Mouse (Mus musculus) neural tube, embryonic 14.5 days (tissue): ENCODE results near the gene Tesc. TPM values are rescaled to one million over a fixed set of nuclear protein-coding genes. Genes with fewer than 3 reads are reported as not detected.
A peak's percentile ranks its signal among the peaks of the same experiment; 100 is the strongest.

ENCODE experiments used
- ATAC-seq: fragments of 200-750 bp; cut with Nextera tagmentation; 2 replicates; pipeline ENCODE4 v1.8.0; 2017; ENCODE audit warnings: low read depth, mild to moderate bottlenecking, moderate TSS enrichment, moderate library complexity
- H3K27ac ChIP-seq: fragments of 300-500 bp; sonication (generic); 2 replicates; pipeline ENCODE4 v1.5.1; 2014; ENCODE audit warnings: low read depth, mild to moderate bottlenecking, control low read depth, low read length, moderate library complexity, mixed read lengths
- H3K27me3 ChIP-seq: fragments of 300-500 bp; sonication (generic); 2 replicates; pipeline ENCODE4 v1.6.1; 2014; ENCODE audit warnings: low read length; ENCODE audit not compliant: control insufficient read depth, insufficient read depth
- H3K36me3 ChIP-seq: fragments of 300-500 bp; sonication (generic); 2 replicates; pipeline ENCODE4 v1.6.1; 2014; ENCODE audit warnings: low read length, mixed read lengths; ENCODE audit not compliant: control insufficient read depth, insufficient read depth
- H3K4me1 ChIP-seq: fragments of 300-500 bp; sonication (generic); 2 replicates; pipeline ENCODE4 v1.6.1; 2014; ENCODE audit warnings: low read length; ENCODE audit not compliant: control insufficient read depth, insufficient read depth
- H3K4me2 ChIP-seq: fragments of 300-500 bp; sonication (generic); 2 replicates; pipeline ENCODE4 v1.6.1; 2014; ENCODE audit warnings: mild to moderate bottlenecking, low read depth, low read length, control low read depth
- H3K4me3 ChIP-seq: fragments of 300-500 bp; sonication (generic); 2 replicates; pipeline ENCODE4 v1.5.1; 2014; ENCODE audit warnings: low read depth, low read length, control low read depth, mixed read lengths
- H3K9ac ChIP-seq: fragments of 300-500 bp; sonication (generic); replicated peaks from 2 replicates; pipeline ENCODE4 v1.6.1; 2014; ENCODE audit warnings: low read depth, mild to moderate bottlenecking, control low read depth, low read length, mixed read lengths
- H3K9me3 ChIP-seq: fragments of 300-500 bp; sonication (generic); 2 replicates; pipeline ENCODE4 v1.6.1; 2016; ENCODE audit warnings: low read length; ENCODE audit not compliant: control insufficient read depth
- WGBS: fragments of 180-500 bp; shearing (Covaris S2); extraction: QIAGEN DNeasy Blood & Tissue Kit; methylation state at CpG from one replicate; pipeline ENCODE4 v1.1.7; 2014; 5-methylcytosine and 5-hydroxymethylcytosine counted together
- polyA plus RNA-seq: library from polyadenylated mRNA; unstranded; fragments of >200 nt; fragmentation: Nextera tagmentation; extraction: Ambion mirVana; gene quantifications from 2 replicates; pipeline ENCODE4 v1.2.1, GENCODE M21; 2014

Gene Tesc
- polyA plus RNA-seq, 1 experiment from 2014 or later, result 2.2 TPM

DNA sequence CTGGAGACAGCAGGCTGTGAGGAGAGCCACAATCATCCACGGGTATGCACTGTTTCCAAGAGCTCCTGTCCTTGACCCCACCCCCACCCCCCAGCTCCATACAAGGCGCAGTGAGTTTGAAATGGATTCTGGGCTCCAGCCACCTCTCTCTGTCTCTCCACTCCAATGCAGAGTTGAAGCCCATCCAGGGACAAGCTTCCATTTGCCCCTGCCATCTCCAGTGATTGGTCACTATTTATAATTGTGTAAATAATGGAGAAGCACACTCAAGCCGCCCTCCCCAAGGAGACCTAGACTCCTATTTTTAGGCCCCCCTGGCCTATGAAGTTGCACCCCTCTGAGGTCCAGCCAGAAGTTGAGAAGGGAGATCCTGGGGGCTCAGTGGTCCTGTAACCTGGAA is 4.5 kb upstream of the Tesc start:
- Histone ChIP-seq H3K27ac (no peak overlapping the region), H3K9me3 (no peaks in the 10 kb centered on the region), H3K4me3 (no peak overlapping the region), H3K4me2 (no peak overlapping the region), H3K27me3 (peaks cover 16% of the 10 kb centered on the region), H3K9ac (no peak overlapping the region), H3K36me3 (no peaks in the 10 kb centered on the region), H3K4me1 (peaks cover 17% of the 10 kb centered on the region; the same call in 1 of the 2 replicates)
- no peak for ATAC-seq
- 79% methylated on average over 3 of the region's 3 CpGs for WGBS

DNA sequence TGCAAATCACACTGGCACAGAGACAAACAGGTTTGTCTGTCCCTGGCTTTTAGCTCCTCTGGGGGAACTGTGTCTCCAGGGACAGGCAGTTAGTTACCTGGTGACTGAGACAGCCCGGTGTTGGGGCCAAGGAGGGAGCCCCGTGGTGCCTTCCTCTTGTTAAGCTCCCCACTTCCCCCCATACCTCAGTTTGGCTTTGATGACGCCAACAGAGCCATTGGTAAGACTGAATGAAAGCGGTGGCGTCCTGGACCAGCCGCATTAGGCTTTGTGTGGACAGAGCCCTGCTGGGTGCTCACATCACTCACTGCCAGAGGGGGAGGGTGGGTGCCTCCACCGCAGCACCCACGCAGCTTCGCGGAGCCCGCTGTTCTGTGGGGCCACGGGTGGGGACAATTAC is 1.7 kb upstream of the Tesc start:
- Histone ChIP-seq H3K27ac (no peak overlapping the region), H3K36me3 (no peaks in the 10 kb centered on the region), H3K27me3 (peaks cover 40% of the 10 kb centered on the region), H3K9ac (no peak overlapping the region), H3K4me3 (no peak overlapping the region), H3K9me3 (no peaks in the 10 kb centered on the region), H3K4me2 (no peak overlapping the region), H3K4me1 (peaks cover 22% of the 10 kb centered on the region; the same call in 1 of the 2 replicates)
- ATAC-seq, result no peak
- WGBS, result 8% methylated on average over 12 of the region's 12 CpGs

DNA sequence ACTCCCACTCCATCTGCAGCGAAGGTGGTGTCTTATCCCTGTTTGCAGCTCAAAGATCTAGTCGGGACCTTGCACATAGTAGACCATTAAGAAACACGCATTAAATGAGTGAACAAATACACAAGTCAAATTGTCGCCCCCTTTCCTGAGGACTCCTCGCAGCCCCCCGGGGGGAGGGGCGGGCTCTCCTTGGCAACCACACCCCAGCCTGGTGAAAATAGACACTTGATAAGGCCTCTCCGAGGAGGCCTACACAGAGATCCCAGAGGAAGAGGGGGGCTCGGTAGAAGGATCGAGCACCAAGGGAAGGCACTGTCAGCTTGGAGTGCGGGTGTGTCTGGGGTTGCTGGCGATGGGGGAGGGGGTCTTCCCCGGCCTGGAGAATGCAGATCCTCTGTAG is 1.2 kb upstream of the Tesc start:
- H3K27ac ChIP-seq, result no peak overlapping the region
- peaks cover 22% of the 10 kb centered on the region; the same call in 1 of the 2 replicates for H3K4me1 ChIP-seq
- 1% methylated on average over 13 of the region's 13 CpGs for WGBS
- no peak overlapping the region for H3K4me2 ChIP-seq
- H3K36me3 ChIP-seq, result no peaks in the 10 kb centered on the region
- no peak overlapping the region for H3K9ac ChIP-seq
- no peak for ATAC-seq
- H3K9me3 ChIP-seq, result no peaks in the 10 kb centered on the region
- peaks cover 40% of the 10 kb centered on the region for H3K27me3 ChIP-seq
- H3K4me3 ChIP-seq, result no peak overlapping the region

DNA sequence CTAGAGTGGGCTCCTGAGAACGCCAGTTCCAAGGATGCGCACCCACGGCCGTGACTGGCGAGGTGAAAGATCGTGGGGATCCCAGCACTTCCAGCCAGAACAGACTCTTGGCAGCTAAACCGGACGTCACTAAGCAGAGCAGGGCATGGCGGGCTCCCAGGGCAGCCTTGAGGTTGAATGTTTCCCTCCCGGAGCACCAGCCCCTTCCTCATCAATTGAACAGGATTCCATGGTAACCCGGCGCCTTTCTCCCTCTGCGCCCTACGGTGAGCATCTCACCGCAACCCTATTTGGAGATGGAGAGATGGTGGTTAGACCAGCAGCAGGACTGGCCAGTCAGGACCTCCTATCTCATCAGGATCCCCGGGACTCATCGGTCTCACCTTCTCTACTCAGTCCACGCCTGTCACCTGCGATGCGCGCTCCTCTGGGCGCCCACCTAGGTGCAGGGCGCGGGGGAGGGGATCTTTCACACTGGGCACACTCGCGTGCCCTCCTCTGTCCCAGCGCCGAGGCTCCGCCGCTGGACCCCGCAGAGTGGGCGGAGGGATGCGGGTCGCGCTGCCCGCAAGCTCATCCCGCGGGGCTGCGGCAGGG is 344 bp upstream of the Tesc start:
- Histone ChIP-seq H3K27me3 (peaks cover 40% of the 10 kb centered on the region), H3K9me3 (no peaks in the 10 kb centered on the region), H3K4me3 (peak overlapping the region; percentile 57), H3K4me2 (peak overlapping the region; percentile 97), H3K9ac (peak overlapping the region; percentile 58), H3K4me1 (peaks cover 22% of the 10 kb centered on the region; the same call in 1 of the 2 replicates), H3K36me3 (no peaks in the 10 kb centered on the region), H3K27ac (no peak overlapping the region)
- ATAC-seq, result peak; percentile 5; the same call in 1 of the 2 replicates
- WGBS, result 1% methylated on average over 39 of the region's 39 CpGs

DNA sequence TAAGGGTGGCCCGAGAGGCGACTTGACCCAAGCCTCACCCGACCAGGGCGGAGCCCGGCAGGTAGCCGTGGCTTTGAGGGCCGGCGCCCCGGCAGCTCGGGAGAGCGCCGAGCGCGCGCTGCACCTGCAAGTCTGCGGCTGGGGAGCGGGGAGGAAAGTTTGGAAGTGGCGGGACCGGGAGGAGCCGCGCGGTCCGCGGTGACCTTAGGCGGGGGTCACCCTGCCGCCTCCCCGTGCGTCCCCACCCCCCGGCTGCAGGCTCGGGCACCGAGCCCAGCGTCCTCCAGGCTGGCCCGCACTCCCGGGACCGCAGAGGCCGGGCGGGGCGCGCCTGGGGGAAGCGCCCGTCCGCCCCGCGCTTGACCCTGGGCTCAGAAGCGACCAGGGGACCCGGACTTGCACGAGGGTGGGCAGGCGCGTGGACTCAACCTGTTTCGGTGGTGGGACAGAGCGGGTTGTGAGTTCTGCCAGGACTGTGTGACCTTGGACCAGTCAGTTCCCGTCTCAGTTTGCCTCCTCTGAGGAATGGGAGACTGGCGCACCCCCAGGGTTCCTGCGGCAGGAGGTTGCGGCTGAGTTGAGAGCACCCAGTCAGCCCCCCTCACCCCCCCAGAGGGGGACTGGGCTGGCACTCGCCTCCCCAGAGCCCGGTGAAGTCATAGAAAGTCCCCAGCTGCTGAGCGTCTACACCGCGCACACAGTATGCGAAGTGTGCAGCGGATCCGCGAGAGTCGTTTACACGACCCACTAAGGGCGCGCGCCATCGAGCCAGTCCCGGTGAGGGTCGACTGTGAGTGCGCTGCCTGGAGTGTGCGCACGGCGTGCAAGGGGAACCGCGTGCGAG is 870 bp downstream of the Tesc start:
- no peaks in the 10 kb centered on the region for H3K36me3 ChIP-seq
- H3K4me3 ChIP-seq, result peak overlapping the region; percentile 57
- no peak; the same call in 1 of the 2 replicates for ATAC-seq
- H3K9ac ChIP-seq, result peak overlapping the region; percentile 58
- H3K9me3 ChIP-seq, result no peaks in the 10 kb centered on the region
- H3K4me2 ChIP-seq, result peak overlapping the region; percentile 97
- WGBS, result 2% methylated on average over 52 of the region's 79 CpGs
- peaks cover 40% of the 10 kb centered on the region for H3K27me3 ChIP-seq
- H3K27ac ChIP-seq, result no peak overlapping the region
- peaks cover 22% of the 10 kb centered on the region; the same call in 1 of the 2 replicates for H3K4me1 ChIP-seq

DNA sequence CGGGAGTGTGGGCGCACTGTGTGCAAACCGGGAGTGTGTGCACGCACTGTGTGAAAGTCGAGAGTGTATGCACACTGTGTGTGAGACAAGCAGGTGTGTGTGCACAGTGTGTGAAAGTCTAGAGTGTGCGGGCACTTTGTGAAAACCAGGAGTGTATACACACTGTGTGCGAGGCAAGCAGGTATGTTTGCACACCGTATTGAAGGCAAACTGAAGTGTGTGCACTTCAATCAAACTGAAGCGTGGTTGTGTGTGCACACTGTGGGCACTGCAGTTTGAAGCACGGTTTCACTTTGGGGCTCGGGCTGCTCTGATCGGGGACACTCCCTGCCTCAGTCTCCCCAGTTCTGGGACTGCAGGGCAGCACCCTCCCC is 1.5 kb downstream of the Tesc start:
- ATAC-seq, result peak; percentile 26; the same call in 1 of the 2 replicates
- Histone ChIP-seq H3K9ac (no peak overlapping the region), H3K9me3 (no peaks in the 10 kb centered on the region), H3K27ac (no peak overlapping the region), H3K4me1 (peaks cover 22% of the 10 kb centered on the region; the same call in 1 of the 2 replicates), H3K4me2 (peak overlapping the region; percentile 97), H3K27me3 (peaks cover 40% of the 10 kb centered on the region), H3K4me3 (peak overlapping the region; percentile 57), H3K36me3 (no peaks in the 10 kb centered on the region)
- 4% methylated on average over 12 of the region's 12 CpGs for WGBS

DNA sequence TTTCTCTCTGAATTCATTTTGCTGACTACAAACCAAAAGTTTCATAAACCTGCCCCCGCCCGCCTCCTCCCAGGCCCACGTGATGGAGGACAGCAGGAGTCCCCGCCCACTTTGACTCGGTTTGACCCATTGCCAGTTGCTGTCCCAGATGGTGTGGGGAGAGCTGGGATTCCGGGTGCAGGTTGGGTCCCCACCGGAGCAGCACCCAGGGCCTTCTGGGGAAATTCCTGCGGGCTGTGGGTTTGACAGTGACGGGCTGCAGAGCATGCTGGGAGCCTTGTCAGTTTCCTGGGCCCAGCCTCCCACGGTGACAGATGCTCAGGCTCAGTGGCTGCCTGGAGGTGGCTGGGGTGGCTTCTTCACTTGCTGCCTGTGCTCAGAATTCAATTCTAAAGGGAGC is 1.9 kb downstream of the Tesc start:
- Histone ChIP-seq H3K4me2 (peak overlapping the region; percentile 39), H3K4me1 (peaks cover 22% of the 10 kb centered on the region; the same call in 1 of the 2 replicates), H3K9ac (no peak overlapping the region), H3K27me3 (peaks cover 40% of the 10 kb centered on the region), H3K4me3 (peak overlapping the region; percentile 20; the same call in 1 of the 2 replicates), H3K9me3 (no peaks in the 10 kb centered on the region), H3K27ac (no peak overlapping the region), H3K36me3 (no peaks in the 10 kb centered on the region)
- WGBS, result 3% methylated on average over 10 of the region's 10 CpGs
- no peak for ATAC-seq

DNA sequence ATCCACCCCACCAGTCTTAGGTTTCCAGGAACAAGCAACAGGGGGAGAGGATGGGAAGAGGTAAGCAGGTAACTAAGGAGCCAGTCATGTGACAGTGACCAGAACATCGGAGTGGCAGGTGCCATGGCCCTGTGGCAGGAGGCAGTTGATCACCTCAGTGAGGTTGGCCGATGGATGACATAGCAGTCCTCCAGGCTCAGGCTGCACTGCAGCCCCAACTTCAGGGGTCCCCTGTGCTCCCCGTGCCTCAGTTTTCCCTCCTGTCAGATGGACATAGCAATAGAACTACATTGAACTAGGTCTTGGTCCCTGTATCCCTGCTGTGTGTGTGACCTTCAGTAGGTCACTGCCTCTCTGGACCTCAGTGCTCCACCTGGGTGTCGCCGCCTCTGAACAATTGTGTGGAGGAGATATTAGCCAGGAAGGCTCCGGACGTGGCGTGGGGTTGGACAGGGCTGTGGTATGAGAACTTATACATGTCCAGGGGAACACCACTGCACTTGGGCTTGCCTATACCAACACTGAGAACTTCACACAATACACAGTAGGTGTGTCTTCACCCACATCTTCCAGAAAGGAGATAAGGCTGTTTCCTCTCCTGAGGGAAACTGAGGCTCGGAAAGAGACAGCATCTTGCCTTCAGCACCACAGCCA is 2.6 kb downstream of the Tesc start:
- 91% methylated on average over 9 of the region's 9 CpGs for WGBS
- Histone ChIP-seq H3K9me3 (no peaks in the 10 kb centered on the region), H3K9ac (no peak overlapping the region), H3K27ac (no peak overlapping the region), H3K4me2 (no peak overlapping the region), H3K4me3 (no peak overlapping the region), H3K4me1 (peaks cover 22% of the 10 kb centered on the region; the same call in 1 of the 2 replicates), H3K27me3 (peaks cover 40% of the 10 kb centered on the region), H3K36me3 (no peaks in the 10 kb centered on the region)
- no peak for ATAC-seq
